Mouse (Mus musculus): ENCODE measurements around the gene Fggy. TPM values are rescaled to one million over a fixed set of nuclear protein-coding genes. Genes with fewer than 3 reads are reported as not detected.

Fggy gene
- polyA plus RNA-seq, 1 experiment from 2014 or later: 8.1 TPM

DNA sequence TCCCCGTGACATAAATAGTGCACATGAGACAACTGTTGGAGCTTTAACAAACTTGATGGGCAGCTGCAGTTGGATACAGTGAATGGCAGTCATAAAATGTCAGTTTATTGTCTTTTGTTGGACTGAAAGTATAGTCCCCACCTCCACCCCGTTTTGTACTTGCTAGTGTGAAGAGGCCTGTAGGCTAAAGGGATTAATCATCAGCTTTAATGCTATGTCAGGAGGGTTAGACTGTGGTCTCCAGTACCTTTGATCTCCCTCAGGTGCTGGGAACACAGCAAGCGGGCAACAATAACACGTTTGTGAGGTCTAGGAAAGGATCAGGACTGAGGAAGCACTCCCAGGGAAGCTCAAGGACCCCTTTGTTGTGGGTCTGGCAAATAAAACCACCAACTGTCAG is 214.6 kb downstream of the Fggy start:
- H3K36me3 ChIP-seq (ENCODE audit: control insufficient read depth, insufficient read depth, low read length): no peaks in the 10 kb centered on the region
- ATAC-seq (ENCODE audit: insufficient number of reproducible peaks, insufficient read depth, low FRiP score, low read depth): no peak
- H3K9me3 ChIP-seq (ENCODE audit: control insufficient read depth, low read depth, low read length): no peaks in the 10 kb centered on the region
- no peak overlapping the region for H3K9ac ChIP-seq (replicated peaks; ENCODE audit: low read depth, low read length)
- H3K27ac ChIP-seq (ENCODE audit: low read length): no peak overlapping the region
- no peak overlapping the region for H3K4me2 ChIP-seq (replicated peaks; ENCODE audit: low read depth, low read length)
- no peak overlapping the region for H3K4me3 ChIP-seq (ENCODE audit: low read depth, low read length)
- H3K27me3 ChIP-seq (ENCODE audit: control insufficient read depth, insufficient read depth, low read length): no peaks in the 10 kb centered on the region
- 0 out of 2 replicates have a peak, but pooled peaks cover 3% of the 10 kb centered on the region for H3K4me1 ChIP-seq (ENCODE audit: control insufficient read depth, insufficient read depth, low read length)
- 43% methylated on average over 4 of the region's 4 CpGs for WGBS

DNA sequence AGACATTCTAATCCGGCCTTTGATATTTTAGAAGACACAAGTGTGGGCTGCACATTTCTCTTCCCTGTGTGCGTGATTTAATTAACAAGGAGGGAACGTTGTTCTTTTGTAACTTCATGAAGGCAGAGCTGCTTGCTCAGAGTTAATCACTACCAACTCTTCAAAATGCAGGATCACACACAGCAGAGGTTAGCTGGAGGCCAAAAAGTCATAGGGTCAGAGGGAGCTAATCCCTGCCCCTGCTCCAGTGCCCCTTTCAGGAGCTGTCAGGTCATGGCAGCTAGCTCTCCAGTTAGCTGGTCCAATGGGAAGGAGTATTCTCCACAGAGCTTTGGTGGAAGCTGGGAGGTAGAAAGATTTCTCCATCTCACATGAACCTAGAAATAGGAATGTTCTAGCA is 215.4 kb downstream of the Fggy start:
- H3K27ac ChIP-seq (ENCODE audit: low read length): no peak overlapping the region
- ATAC-seq (ENCODE audit: insufficient number of reproducible peaks, insufficient read depth, low FRiP score, low read depth): no peak
- WGBS: 55% methylated on average over 3 of the region's 3 CpGs

DNA sequence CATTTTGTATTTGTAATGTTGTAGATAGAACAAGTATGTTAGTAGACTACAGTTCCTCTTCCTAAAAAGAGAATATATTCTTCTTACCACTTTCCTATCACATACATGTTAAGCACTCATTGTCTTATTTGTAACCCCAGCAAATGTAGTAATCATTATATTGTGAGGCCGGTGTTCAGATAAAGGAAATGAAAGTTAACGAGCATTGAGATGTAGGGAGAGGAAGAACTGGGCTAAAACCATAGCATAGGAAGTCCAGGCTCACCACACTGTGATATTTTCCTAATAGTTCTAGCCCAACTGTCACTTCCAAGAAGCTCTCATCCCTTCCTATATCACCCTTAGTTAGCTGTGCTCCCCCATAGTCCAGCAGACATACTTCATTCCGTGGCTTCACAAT is 218.3 kb downstream of the Fggy start:
- 68% methylated on average over 3 of the region's 3 CpGs for whole genome bisulfite sequencing
- Histone ChIP-seq H3K4me3 (ENCODE audit: low read depth, low read length) (no peak overlapping the region), H3K9ac (replicated peaks; ENCODE audit: low read depth, low read length) (no peak overlapping the region), H3K27ac (ENCODE audit: low read length) (no peak overlapping the region), H3K9me3 (ENCODE audit: control insufficient read depth, low read depth, low read length) (no peaks in the 10 kb centered on the region), H3K36me3 (ENCODE audit: control insufficient read depth, insufficient read depth, low read length) (no peaks in the 10 kb centered on the region), H3K4me2 (replicated peaks; ENCODE audit: low read depth, low read length) (no peak overlapping the region), H3K4me1 (ENCODE audit: control insufficient read depth, insufficient read depth, low read length) (0 out of 2 replicates have a peak, but pooled peaks cover 8% of the 10 kb centered on the region), H3K27me3 (ENCODE audit: control insufficient read depth, insufficient read depth, low read length) (no peaks in the 10 kb centered on the region)
- ATAC-seq (ENCODE audit: insufficient number of reproducible peaks, insufficient read depth, low FRiP score, low read depth): no peak

More for the DNA sequence above, 215.4 kb downstream of the Fggy start:
- H3K4me3 ChIP-seq (ENCODE audit: low read depth, low read length): no peak overlapping the region
- H3K9ac ChIP-seq (replicated peaks; ENCODE audit: low read depth, low read length): no peak overlapping the region
- no peak overlapping the region for H3K4me2 ChIP-seq (replicated peaks; ENCODE audit: low read depth, low read length)
- H3K36me3 ChIP-seq (ENCODE audit: control insufficient read depth, insufficient read depth, low read length): no peaks in the 10 kb centered on the region
- no peaks in the 10 kb centered on the region for H3K27me3 ChIP-seq (ENCODE audit: control insufficient read depth, insufficient read depth, low read length)
- H3K4me1 ChIP-seq (ENCODE audit: control insufficient read depth, insufficient read depth, low read length): 0 out of 2 replicates have a peak, but pooled peaks cover 8% of the 10 kb centered on the region
- H3K9me3 ChIP-seq (ENCODE audit: control insufficient read depth, low read depth, low read length): no peaks in the 10 kb centered on the region

DNA sequence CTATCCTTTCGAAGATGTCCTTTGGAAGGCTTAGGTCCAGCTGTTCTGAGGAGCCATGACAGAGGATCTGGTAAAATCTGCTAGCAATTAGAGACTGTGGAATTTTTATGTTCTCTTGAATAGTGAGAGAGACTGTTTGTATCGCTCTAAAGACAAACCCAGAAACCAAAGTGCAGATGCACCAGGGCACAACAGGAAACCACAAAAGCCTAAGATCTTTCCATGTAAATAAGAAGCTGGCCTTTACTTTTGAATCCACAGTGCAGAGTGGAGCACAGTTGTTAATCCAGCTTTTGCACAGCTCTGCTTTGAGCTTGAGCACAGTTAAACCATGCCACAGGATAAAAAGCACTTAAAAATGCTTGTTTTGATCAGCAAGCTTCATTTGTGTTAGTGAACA is 220.5 kb downstream of the Fggy start:
- no peaks in the 10 kb centered on the region for H3K36me3 ChIP-seq (ENCODE audit: control insufficient read depth, insufficient read depth, low read length)
- 0 out of 2 replicates have a peak, but pooled peaks cover 5% of the 10 kb centered on the region for H3K4me1 ChIP-seq (ENCODE audit: control insufficient read depth, insufficient read depth, low read length)
- H3K27me3 ChIP-seq (ENCODE audit: control insufficient read depth, insufficient read depth, low read length): no peaks in the 10 kb centered on the region
- H3K27ac ChIP-seq (ENCODE audit: low read length): no peak overlapping the region
- no peak for ATAC-seq (ENCODE audit: insufficient number of reproducible peaks, insufficient read depth, low FRiP score, low read depth)
- H3K4me3 ChIP-seq (ENCODE audit: low read depth, low read length): no peak overlapping the region
- H3K9me3 ChIP-seq (ENCODE audit: control insufficient read depth, low read depth, low read length): no peaks in the 10 kb centered on the region
- H3K4me2 ChIP-seq (replicated peaks; ENCODE audit: low read depth, low read length): no peak overlapping the region
- 57% methylated on average over 2 of the region's 2 CpGs for WGBS
- H3K9ac ChIP-seq (replicated peaks; ENCODE audit: low read depth, low read length): no peak overlapping the region

DNA sequence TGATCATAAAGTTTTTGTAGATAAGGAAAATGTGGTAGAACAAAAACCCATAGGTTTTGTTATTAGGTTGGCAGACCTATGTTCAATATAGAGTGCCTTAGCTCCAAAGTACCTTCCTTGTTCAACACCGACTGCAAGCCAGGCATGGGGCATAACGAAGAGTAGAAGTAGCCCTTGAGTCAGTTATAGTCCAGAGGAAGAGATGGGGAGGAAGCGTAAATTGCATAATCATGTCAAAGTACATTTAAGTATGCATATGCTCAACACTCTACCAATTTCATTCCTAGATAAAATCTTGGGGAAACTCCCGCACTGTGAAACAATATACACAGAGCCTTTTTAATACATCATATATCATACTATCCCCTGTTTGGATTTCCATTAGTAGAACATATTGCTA is 221.2 kb downstream of the Fggy start:
- Histone ChIP-seq H3K4me1 (ENCODE audit: control insufficient read depth, insufficient read depth, low read length) (0 out of 2 replicates have a peak, but pooled peaks cover 5% of the 10 kb centered on the region), H3K9me3 (ENCODE audit: control insufficient read depth, low read depth, low read length) (no peaks in the 10 kb centered on the region), H3K4me3 (ENCODE audit: low read depth, low read length) (no peak overlapping the region), H3K9ac (replicated peaks; ENCODE audit: low read depth, low read length) (no peak overlapping the region), H3K27ac (ENCODE audit: low read length) (no peak overlapping the region), H3K4me2 (replicated peaks; ENCODE audit: low read depth, low read length) (no peak overlapping the region), H3K36me3 (ENCODE audit: control insufficient read depth, insufficient read depth, low read length) (no peaks in the 10 kb centered on the region), H3K27me3 (ENCODE audit: control insufficient read depth, insufficient read depth, low read length) (no peaks in the 10 kb centered on the region)
- ATAC-seq (ENCODE audit: insufficient number of reproducible peaks, insufficient read depth, low FRiP score, low read depth): no peak
- 89% methylated on average over 4 of the region's 4 CpGs for WGBS

DNA sequence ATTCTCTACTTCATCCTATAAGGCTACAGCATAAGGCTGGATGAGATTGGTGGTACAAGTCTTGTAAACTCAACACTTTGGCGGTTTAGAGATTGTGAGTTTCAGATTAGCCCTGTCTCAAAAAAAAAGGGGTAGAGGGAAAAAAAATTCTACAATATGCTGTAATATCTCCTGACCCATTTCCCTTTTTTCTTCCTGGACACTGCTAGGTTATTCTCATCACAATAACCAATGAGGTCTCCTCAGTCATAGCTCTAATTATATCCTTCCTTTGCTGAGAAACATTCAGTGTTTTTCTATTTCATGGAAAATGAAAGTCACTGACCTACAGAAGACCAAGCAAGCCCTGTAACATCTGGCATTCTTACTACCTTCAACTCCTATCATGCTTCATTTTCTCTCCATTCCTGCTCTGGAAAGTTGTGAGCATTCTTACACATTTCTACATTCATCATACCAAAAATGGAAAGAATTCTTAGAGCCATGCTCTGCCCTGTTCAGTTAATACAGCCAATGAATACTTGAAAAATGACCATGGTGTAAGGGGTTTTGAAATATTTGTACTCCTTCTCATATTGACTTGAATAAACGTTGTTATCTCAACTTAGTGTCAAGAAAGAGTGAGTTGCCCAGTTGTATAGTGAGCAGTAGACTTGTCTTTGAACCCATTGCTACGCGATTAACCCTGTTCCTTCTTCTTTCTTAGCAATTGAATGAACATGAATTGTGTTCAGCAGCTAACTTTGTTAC is 227.0 kb downstream of the Fggy start:
- Histone ChIP-seq H3K9me3 (ENCODE audit: control insufficient read depth, low read depth, low read length) (no peaks in the 10 kb centered on the region), H3K4me3 (ENCODE audit: low read depth, low read length) (no peak overlapping the region), H3K27ac (ENCODE audit: low read length) (no peak overlapping the region; the same call in 1 of the 2 replicates), H3K4me2 (replicated peaks; ENCODE audit: low read depth, low read length) (no peak overlapping the region), H3K27me3 (ENCODE audit: control insufficient read depth, insufficient read depth, low read length) (no peaks in the 10 kb centered on the region), H3K36me3 (ENCODE audit: control insufficient read depth, insufficient read depth, low read length) (no peaks in the 10 kb centered on the region), H3K9ac (replicated peaks; ENCODE audit: low read depth, low read length) (no peak overlapping the region), H3K4me1 (ENCODE audit: control insufficient read depth, insufficient read depth, low read length) (peaks cover 21% of the 10 kb centered on the region; the same call in 1 of the 2 replicates)
- WGBS: 60% methylated on average over 4 of the region's 4 CpGs
- no peak for ATAC-seq (ENCODE audit: insufficient number of reproducible peaks, insufficient read depth, low FRiP score, low read depth)

DNA sequence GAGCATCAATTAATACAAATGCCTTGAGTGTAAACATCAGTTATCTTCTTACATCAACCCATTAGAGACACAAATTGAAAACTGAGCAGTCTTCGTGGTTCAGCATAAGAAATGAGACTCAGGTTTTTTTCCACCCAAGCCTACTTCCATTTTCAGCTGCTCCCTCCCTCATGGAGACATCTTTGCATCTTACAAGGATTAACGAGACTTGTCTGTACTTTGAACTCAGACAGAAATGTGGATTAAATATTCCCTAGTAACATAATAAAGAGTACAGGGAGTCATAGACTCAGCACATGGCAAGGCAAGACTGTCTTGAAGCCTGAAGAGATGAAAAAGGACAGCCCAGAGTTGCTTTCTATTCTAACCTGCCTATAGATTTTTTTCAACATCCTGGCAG is 230.3 kb downstream of the Fggy start:
- ATAC-seq (ENCODE audit: insufficient number of reproducible peaks, insufficient read depth, low FRiP score, low read depth): no peak
- Histone ChIP-seq H3K27me3 (ENCODE audit: control insufficient read depth, insufficient read depth, low read length) (no peaks in the 10 kb centered on the region), H3K4me2 (replicated peaks; ENCODE audit: low read depth, low read length) (no peak overlapping the region), H3K4me1 (ENCODE audit: control insufficient read depth, insufficient read depth, low read length) (peaks cover 21% of the 10 kb centered on the region; the same call in 1 of the 2 replicates), H3K9ac (replicated peaks; ENCODE audit: low read depth, low read length) (no peak overlapping the region), H3K9me3 (ENCODE audit: control insufficient read depth, low read depth, low read length) (no peaks in the 10 kb centered on the region), H3K4me3 (ENCODE audit: low read depth, low read length) (no peak overlapping the region), H3K27ac (ENCODE audit: low read length) (peak overlapping the region; percentile 88; the same call in 1 of the 2 replicates), H3K36me3 (ENCODE audit: control insufficient read depth, insufficient read depth, low read length) (no peaks in the 10 kb centered on the region)
- 48% methylated on average over 2 of the region's 2 CpGs for WGBS

DNA sequence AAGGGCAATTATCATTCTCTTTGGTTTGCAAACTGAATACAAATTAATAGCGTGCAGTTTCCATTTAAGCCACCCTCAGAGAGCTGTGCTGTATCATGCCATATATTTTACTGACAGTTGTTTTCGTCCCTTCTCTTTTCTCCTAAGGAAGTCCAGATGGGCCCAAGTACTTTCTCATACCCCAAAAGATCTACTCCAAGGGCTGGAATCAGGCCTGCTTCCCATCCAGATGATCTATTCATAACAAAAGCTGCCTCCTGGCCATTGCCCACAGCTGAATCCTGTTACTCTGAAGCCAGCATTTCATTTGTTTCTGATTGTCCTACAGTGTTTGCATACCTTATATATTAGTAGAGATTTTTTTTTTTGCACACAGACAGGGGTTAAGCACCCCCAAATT is 231.6 kb downstream of the Fggy start:
- Histone ChIP-seq H3K36me3 (ENCODE audit: control insufficient read depth, insufficient read depth, low read length) (no peaks in the 10 kb centered on the region), H3K9ac (replicated peaks; ENCODE audit: low read depth, low read length) (no peak overlapping the region), H3K9me3 (ENCODE audit: control insufficient read depth, low read depth, low read length) (no peaks in the 10 kb centered on the region), H3K27me3 (ENCODE audit: control insufficient read depth, insufficient read depth, low read length) (no peaks in the 10 kb centered on the region), H3K4me2 (replicated peaks; ENCODE audit: low read depth, low read length) (no peak overlapping the region), H3K4me3 (ENCODE audit: low read depth, low read length) (no peak overlapping the region), H3K4me1 (ENCODE audit: control insufficient read depth, insufficient read depth, low read length) (peaks cover 23% of the 10 kb centered on the region; the same call in 1 of the 2 replicates), H3K27ac (ENCODE audit: low read length) (peak overlapping the region; percentile 88)
- peak; percentile 70; the same call in 1 of the 2 replicates for ATAC-seq (ENCODE audit: insufficient number of reproducible peaks, insufficient read depth, low FRiP score, low read depth)
- 27% methylated on average over 2 of the region's 2 CpGs for WGBS
